Mouse (Mus musculus) hindbrain, embryonic 11.5 days (tissue): ENCODE measurements around the gene Myl3. TPM values are rescaled to one million over a fixed set of nuclear protein-coding genes. Genes with fewer than 3 reads are reported as not detected.

Source experiments
- ATAC-seq: fragments of 200-750 bp; cut with Nextera tagmentation; 2 replicates; pipeline ENCODE4 v1.8.0; 2017; ENCODE audit warnings: mild to moderate bottlenecking, moderate TSS enrichment, moderate library complexity; ENCODE audit not compliant: low FRiP score
- DNase-seq: peaks from one replicate; pipeline ENCODE4 v3.0.0-alpha.2; 2015; ENCODE audit warnings: low spot score
- H3K27ac ChIP-seq: fragments of 300-500 bp; sonication (generic); 2 replicates; pipeline ENCODE4 v1.5.1; 2014; ENCODE audit warnings: mild to moderate bottlenecking, low read depth, low read length
- H3K27me3 ChIP-seq: fragments of 300-500 bp; sonication (generic); 2 replicates; pipeline ENCODE4 v1.6.1; 2014; ENCODE audit warnings: mild to moderate bottlenecking, low read length, moderate library complexity, mixed read lengths; ENCODE audit not compliant: control insufficient read depth, insufficient read depth
- H3K36me3 ChIP-seq: fragments of 300-500 bp; sonication (generic); 2 replicates; pipeline ENCODE4 v1.6.1; 2014; ENCODE audit warnings: mild to moderate bottlenecking, low read length, moderate library complexity, mixed read lengths; ENCODE audit not compliant: control insufficient read depth, insufficient read depth
- H3K4me1 ChIP-seq: fragments of 300-500 bp; sonication (generic); replicated peaks from 2 replicates; pipeline ENCODE4 v1.6.1; 2014; ENCODE audit warnings: low read length, mixed read lengths; ENCODE audit not compliant: control insufficient read depth, insufficient read depth
- H3K4me2 ChIP-seq: fragments of 300-500 bp; sonication (generic); replicated peaks from 2 replicates; pipeline ENCODE4 v1.6.1; 2014; ENCODE audit warnings: mild to moderate bottlenecking, low read depth, low read length
- H3K4me3 ChIP-seq: fragments of 300-500 bp; sonication (generic); 2 replicates; pipeline ENCODE4 v1.5.1; 2014; ENCODE audit warnings: low read depth, low read length
- H3K9ac ChIP-seq: fragments of 300-500 bp; sonication (generic); 2 replicates; pipeline ENCODE4 v1.6.1; 2014; ENCODE audit warnings: low read depth, low read length
- H3K9me3 ChIP-seq: fragments of 300-500 bp; sonication (generic); 2 replicates; pipeline ENCODE4 v1.6.1; 2016; ENCODE audit warnings: low read length; ENCODE audit not compliant: control insufficient read depth
- WGBS: fragments of 180-500 bp; shearing (Covaris S2); extraction: QIAGEN DNeasy Blood & Tissue Kit; methylation state at CpG from one replicate; pipeline ENCODE4 v1.1.7; 2014; 5-methylcytosine and 5-hydroxymethylcytosine counted together
- polyA plus RNA-seq: library from polyadenylated mRNA; unstranded; fragments of >200 nt; fragmentation: Nextera tagmentation; extraction: Ambion mirVana; gene quantifications from 2 replicates; pipeline ENCODE4 v1.2.1, GENCODE M21; 2014

Myl3 gene
- polyA plus RNA-seq, 1 experiment from 2014 or later: 0.42 TPM

DNA sequence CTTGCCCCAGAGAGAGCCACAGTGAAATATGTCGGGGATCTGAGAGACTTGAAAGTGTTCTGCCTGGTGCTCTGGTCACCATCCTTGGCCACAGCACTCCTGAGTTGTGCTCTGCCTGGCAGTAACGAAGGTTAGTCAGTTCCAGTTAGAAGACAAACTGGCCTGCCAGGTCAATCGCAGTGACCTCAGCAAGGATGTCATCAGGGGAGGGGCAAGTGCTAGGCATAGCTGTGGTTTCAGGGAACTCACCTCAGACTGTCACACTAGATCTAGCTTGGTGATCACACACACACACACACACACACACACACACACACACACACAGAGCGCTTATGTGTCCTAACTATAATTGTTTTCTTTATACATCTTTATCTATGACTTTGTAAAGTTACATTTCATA lies 61.6 kb downstream of the Myl3 start:
- H3K27me3 ChIP-seq: no peaks in the 10 kb centered on the region
- H3K4me2 ChIP-seq: no peak overlapping the region
- DNase-seq (no peak), ATAC-seq (no peak)
- 72% methylated on average over 4 of the region's 4 CpGs for WGBS
- H3K4me1 ChIP-seq: no peaks in the 10 kb centered on the region
- no peaks in the 10 kb centered on the region for H3K9me3 ChIP-seq
- no peak overlapping the region for H3K9ac ChIP-seq
- no peaks in the 10 kb centered on the region for H3K36me3 ChIP-seq
- H3K27ac ChIP-seq: no peak overlapping the region
- H3K4me3 ChIP-seq: no peak overlapping the region

DNA sequence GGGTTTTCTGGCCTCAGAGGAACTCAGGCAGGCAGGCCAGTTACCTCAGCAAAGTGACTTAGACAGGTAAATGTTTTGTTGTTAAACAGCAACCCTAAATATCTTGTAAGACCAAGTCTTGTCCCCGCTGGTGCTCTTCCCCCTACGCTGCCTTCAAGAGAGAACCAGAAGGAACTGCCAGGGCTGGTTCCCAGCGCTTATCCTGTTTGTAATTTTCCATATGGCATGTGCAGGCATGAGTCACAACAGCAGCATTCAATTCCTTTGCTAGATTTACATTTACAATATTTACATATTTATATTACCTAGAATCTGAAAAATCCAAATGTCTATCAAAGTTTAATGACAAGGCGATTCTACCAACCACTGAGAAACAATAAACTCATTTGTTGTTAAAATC lies 68.4 kb downstream of the Myl3 start:
- no peak for ATAC-seq
- Histone ChIP-seq H3K4me2 (no peak overlapping the region), H3K36me3 (no peaks in the 10 kb centered on the region), H3K4me3 (no peak overlapping the region), H3K27ac (no peak overlapping the region), H3K9me3 (no peaks in the 10 kb centered on the region), H3K9ac (no peak overlapping the region), H3K27me3 (no peaks in the 10 kb centered on the region), H3K4me1 (no peaks in the 10 kb centered on the region)
- DNase-seq: no peak
- 85% methylated on average over 4 of the region's 4 CpGs for WGBS

DNA sequence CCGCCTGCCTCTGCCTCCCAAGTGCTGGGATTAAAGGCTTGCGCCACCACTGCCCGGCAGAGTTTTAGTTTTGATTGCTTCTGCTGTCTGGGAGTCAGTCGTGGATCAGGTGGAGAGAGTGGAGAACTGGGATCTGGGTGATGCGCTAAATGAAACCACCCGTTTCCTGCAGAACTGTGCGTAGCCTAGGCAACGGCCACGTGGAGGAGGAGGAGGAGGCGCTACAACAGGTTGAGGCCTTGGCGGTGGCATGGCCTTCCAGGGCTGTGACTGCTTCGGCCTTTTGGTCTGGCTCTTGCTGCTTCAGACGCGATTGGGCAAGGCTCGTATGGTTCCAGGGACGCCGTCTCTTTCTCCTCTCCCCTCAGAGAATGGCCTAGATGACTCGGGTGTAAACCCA lies 72.1 kb downstream of the Myl3 start, which contains the start of gene Prss44:
Prss44 (plus strand) TSS at position 206 of the 400 bp plus-strand sequence.
- H3K27me3 ChIP-seq: no peaks in the 10 kb centered on the region
- no peak for DNase-seq
- no peaks in the 10 kb centered on the region for H3K36me3 ChIP-seq
- WGBS: 64% methylated on average over 18 of the region's 18 CpGs
- H3K4me2 ChIP-seq: no peak within 1 kb of the TSS
- no peak within 1 kb of the TSS for H3K9ac ChIP-seq
- H3K27ac ChIP-seq: no peak within 1 kb of the TSS
- ATAC-seq: no peak
- no peaks in the 10 kb centered on the region for H3K9me3 ChIP-seq
- H3K4me3 ChIP-seq: no peak within 1 kb of the TSS
- H3K4me1 ChIP-seq: no peaks in the 10 kb centered on the region

Other genes with a start within 250 kb of the Myl3 start
- gene Setd2, start 209.3 kb upstream of the Myl3 start, polyA plus RNA-seq: 48.3 and 60.9 TPM in 2 replicates
- gene Nradd, start 117.4 kb upstream of the Myl3 start, polyA plus RNA-seq: 21.9 and 22.0 TPM in 2 replicates
- gene Nbeal2, start 87.7 kb upstream of the Myl3 start, polyA plus RNA-seq: 1.9 and 2.4 TPM in 2 replicates
- gene Ccdc12, start 85.4 kb upstream of the Myl3 start, polyA plus RNA-seq: 141 and 145 TPM in 2 replicates
- 21.9 and 23.9 TPM in 2 replicates for gene Pth1r, start 5.3 kb downstream of the Myl3 start, polyA plus RNA-seq
- gene Prss42, start 56.3 kb downstream of the Myl3 start, polyA plus RNA-seq: not detected in 2 replicates
- gene Prss44, start 72.1 kb downstream of the Myl3 start, polyA plus RNA-seq: not detected in 2 replicates
- not detected in 2 replicates for gene Prss43, start 84.8 kb downstream of the Myl3 start, polyA plus RNA-seq
- 0.13 TPM in 1 of 2 replicates, not detected in the other for gene Prss45, start 92.7 kb downstream of the Myl3 start, polyA plus RNA-seq
- gene Prss46, start 102.6 kb downstream of the Myl3 start, polyA plus RNA-seq: not detected in 2 replicates
- gene Prss50, start 116.1 kb downstream of the Myl3 start, polyA plus RNA-seq: 0.14 and 0.31 TPM in 2 replicates
- 1.0 and 1.1 TPM in 2 replicates for gene Als2cl, start 138.0 kb downstream of the Myl3 start, polyA plus RNA-seq
- gene Tmie, start 138.3 kb downstream of the Myl3 start, polyA plus RNA-seq: 0.18 and 0.34 TPM in 2 replicates
- not detected in 2 replicates for gene Fam240a, start 175.0 kb downstream of the Myl3 start, polyA plus RNA-seq
- gene Tdgf1, start 204.3 kb downstream of the Myl3 start, polyA plus RNA-seq: not detected in 2 replicates
- 0.06 and 0.21 TPM in 2 replicates for gene Lrrc2, start 209.7 kb downstream of the Myl3 start, polyA plus RNA-seq
- 0.21 TPM in 1 of 2 replicates, not detected in the other for gene Rtp3, start 248.7 kb downstream of the Myl3 start, polyA plus RNA-seq